Mouse (Mus musculus) lung, postnatal 25 days (tissue): ENCODE data around the gene I830077J02Rik.

Experiments
- DNase-seq: peaks from one replicate; pipeline ENCODE4 v3.0.0; 2022; ENCODE audit warnings: low spot score

Gene I830077J02Rik

GRCm38 (mm10) chr3:105893941-105894391, 38.5 kb downstream of the I830077J02Rik start:
- peak; percentile 59 for DNase-seq

GRCm38 (mm10) chr3:105892572-105893495, 39.6 kb downstream of the I830077J02Rik start:
- DNase-seq = peak; percentile 75

DNA sequence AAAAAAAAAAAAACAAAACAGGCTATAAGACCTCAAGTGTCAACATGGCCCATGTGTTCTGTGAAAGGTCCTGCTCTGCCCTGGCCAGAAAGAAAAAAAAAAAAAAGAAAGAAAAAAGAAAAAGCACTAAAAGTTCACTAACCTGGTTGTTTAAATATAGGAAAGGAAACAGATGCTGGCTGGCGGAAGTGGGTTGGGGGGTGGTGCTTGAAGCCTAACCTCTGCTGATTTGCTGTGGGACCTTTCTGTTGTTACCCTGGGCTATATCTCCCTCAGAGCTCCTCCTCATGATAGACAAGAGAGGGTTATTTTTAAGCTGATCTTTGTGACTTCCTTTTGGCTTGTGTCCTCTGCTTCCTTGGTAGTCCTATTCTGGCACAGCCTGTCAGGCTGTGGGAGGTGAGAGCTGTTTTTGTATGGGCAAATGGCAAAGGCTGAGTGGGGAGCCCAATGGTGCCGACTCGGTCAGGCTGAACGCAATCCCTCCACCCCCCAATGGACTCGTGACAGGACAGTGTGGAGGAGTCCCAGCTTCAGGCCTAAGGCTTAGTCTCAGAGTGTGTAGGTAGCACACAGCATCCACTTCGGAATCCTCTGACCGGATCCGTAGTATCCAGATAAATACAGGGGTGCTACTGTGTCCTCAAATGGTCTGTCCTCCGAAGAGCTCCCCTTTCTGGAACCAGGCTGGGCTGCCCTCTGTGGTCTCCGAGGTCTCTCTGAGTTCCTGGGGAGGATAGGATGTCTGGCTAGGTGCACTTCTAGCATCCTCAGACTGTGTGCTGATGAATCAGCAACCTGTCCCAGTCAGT, 40.5 kb downstream of the I830077J02Rik start:
- DNase-seq = peak; percentile 81

DNA sequence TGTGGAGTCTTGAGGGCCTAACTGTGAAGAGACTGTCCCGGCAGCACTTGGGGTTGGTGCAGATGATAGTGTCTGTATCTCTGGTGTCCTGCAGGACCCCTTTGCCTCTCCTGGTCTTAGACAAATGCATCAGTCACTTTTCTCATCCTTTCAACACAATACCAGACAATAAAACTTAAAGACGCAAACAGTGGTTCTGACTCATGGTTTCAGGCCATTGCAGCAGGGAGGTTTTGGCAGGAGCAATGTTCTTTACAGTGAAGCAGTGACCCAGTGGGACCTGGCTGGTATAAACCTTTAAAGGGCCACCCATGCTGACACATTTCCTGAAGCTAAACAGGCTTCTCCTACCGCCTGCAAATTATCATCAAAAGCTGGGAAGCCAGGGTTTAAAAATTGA, 41.3 kb downstream of the I830077J02Rik start:
- no peak for DNase-seq

DNA sequence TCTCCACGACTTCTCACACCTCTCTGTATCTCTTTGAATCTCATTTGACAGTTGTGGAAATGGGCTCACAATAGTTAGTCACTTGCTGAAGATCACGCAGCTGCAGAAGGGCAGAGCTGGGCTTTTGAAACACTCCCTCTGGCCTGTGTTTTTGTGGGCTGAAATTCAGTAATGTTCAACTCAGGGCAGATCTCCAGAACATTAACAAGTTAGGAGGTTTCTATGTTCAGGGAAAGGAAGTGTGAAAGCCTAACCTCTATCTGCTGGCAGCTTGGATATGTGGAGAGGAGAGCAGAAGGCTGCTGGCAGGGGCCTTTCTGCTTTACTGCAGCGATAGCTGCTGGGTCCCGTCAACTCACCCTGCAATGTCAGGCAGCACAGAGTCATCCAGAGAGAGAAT, 42.2 kb downstream of the I830077J02Rik start:
- DNase-seq = no peak

- no peak for DNase-seq
Measured at GRCm38 (mm10) chr3:105888961-105889360, 43.5 kb downstream of the I830077J02Rik start.

GRCm38 (mm10) chr3:105883111-105883510, 49.4 kb downstream of the I830077J02Rik start:
- DNase-seq = no peak

DNA sequence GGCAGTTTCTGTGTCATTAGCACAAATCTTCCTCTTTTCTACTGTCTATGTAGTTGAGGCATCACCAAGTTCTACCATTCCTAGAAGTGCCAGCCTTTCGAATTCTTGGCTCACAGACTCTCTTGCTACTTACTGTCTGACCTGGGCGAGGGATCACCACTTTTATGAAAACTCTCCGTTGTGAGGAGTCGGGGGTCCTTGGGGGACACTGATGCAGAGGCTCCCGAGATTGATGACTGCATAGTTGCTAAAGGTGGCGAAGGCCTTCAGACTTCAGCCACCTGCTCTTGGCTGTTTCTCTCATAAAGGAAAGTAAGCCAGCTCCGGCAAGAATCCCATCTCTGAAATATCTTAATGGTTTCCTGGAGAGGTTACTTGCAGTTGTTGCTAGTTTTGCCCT, 50.4 kb downstream of the I830077J02Rik start:
- no peak for DNase-seq

- no peak for DNase-seq
Measured at GRCm38 (mm10) chr3:105880419-105880818, 52.0 kb downstream of the I830077J02Rik start.

DNA sequence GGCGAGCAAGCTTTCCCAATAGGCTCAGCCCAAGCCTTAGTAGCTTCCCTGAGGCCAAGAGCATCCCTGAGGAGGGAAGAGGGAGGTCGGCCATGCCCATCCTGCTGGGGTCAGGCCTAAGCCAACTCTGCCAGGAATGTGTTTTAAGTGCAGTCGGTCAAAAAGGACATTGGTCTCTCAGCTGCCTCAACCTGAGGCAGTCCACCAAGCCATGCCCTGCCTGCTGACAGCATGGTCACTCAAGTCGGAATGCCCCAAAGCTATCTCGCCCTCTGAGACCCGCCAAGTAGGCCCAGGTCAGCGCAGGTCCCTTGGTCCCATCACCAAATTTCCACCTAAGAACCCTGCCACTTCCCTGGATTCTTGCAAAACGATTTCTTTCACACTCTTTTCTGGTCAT, 53.7 kb downstream of the I830077J02Rik start:
- no peak for DNase-seq

GRCm38 (mm10) chr3:105877919-105878318, 54.5 kb downstream of the I830077J02Rik start:
- peak; percentile 69 for DNase-seq

GRCm38 (mm10) chr3:105877252-105877803, 55.1 kb downstream of the I830077J02Rik start:
- peak; percentile 69 for DNase-seq

DNA sequence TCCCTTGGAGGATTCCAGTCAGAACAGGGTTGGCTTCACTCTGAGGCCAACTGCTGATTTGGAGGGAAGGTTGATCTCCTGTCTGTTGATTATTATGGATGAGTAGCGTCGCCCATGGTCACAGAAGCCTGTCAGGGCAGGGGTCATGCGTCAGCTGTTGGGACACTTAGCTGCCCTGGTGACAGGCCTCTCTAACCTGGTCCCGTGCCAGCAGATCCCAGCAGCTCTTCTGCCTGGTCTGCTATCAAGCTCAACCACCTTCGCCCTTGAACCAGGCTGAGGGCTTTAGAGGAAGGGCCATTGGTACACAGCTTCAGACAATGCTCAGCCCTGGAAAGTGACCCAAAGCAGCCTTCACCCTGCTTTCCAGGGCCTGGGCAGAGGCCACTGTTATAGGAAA, 56.4 kb downstream of the I830077J02Rik start:
- DNase-seq = no peak
